Mouse (Mus musculus) gastrocnemius, postnatal 10 days (tissue): ENCODE measurements around the gene Ermp1. TPM values are rescaled to one million over a fixed set of nuclear protein-coding genes. Genes with fewer than 3 reads are reported as not detected.
A peak's percentile ranks its signal among the peaks of the same experiment; 100 is the strongest.
"Not testable (repeated sequence)": the region's sequence is repeated elsewhere in the genome, so short reads cannot be mapped to it uniquely, and the experiment has no call there.

Source experiments
- DNase-seq: peaks from one replicate; pipeline ENCODE4 v3.0.0; 2021; ENCODE audit warnings: mixed read lengths
- total RNA-seq, 2 experiments: library from RNA; stranded (reverse); gene quantifications; 2 replicates each; pipeline ENCODE4 v1.2.3; 2021

The Ermp1 gene
- total RNA-seq, 2 experiments from 2014 or later: 9.7 to 10.3 TPM

DNA sequence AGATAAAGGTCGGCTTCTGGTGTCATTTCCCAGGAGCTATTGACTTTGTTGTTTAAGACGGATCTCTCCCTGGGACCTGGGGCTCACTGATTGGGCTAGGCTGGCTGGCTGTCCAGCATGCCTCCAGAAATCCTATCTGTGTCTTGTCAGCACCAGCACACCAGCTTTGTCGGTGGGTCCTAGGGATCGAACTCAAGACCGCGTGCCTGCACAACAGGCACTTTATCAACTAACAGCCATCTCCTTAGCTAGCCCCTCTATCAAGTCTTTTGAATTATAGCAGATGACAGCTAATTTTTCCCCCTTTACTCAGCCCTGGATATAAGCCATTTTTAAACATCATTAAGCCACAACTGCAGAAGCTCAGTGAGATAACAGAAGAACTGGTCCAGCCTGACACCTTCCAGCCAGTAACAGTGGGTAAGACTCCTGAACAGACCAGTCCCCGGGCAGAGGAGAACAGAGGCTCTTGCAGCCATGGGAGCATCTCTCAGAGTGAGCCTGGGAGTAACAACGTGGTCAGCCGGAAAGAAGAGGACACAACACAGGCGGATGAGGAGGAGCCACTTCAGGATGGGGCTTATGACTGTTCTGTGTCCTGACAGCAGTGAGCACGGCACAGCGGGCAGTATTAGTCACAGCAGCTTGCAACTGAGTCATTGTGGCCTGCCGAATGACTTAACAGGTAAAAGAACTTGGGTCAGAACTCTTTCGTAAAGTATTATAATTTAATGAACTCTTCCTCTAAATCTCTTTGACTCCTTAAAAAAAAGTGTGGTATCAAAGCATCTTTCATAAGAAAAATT is 44.5 kb downstream of the Ermp1 start:
- no peak for DNase-seq

DNA sequence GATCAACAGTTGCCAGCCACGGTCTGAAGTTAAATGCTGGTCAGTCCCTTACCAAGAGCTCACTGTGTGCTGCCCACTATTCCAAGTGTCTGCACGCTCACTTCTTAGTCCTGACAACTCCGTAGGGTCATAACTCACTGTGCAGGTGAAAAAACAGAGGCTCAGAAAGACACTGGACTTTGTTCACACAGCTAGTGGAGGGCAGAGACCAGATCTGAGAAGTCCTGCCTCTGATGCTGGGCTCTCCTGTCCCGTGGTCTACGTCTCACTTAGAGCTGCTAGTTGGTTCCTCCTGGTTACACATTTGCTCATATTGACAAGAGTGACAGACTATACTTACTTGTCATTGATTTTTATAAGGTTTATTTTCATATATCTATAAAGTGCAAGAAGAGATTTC is 49.2 kb downstream of the Ermp1 start:
- DNase-seq: no peak

DNA sequence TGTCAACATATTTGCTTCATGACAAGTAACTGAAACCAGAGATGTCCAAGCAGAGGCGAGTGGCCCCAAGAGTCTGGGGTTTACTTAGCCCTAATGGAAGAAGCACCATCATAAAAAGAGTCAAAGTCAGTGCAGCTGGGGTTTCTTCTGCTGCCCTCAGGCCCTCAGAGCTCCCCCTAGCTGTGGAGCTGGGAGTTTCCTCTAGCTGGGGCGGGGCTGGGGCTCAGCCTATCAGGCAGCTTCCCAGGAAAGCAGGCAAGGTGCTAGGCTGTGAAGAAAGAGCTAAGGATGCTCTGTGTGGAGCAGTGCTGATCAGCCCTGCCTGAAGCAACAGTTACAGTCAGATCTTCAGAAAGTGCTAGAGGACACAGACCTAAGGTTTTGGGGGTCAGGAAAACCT is 51.2 kb downstream of the Ermp1 start:
- DNase-seq: no peak

GRCm38 (mm10) chr19:29596276-29596675 is 51.9 kb downstream of the Ermp1 start:
- DNase-seq: no peak

DNA sequence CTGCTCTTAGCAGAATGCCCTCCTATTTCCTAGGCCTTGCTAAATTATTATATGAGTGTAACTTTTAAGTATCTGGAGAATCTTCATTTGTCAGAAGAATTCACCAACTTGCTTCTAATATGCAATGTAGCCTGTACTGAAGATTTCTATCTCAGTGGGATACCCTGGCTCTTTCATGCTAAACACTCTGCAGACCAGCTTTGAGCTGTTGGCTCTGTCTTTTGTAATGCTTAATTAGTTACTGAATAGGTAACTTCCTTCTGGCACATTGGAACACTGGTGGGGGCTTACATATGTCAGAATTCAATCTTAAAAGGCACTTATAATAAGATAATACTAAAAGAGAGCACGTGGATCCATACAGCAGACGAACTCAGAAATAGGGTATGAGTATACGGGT is 54.4 kb downstream of the Ermp1 start:
- not testable (repeated sequence) for DNase-seq

- no peak for DNase-seq
Measured at GRCm38 (mm10) chr19:29583734-29584133, 64.5 kb downstream of the Ermp1 start.

- no peak for DNase-seq
Measured at GRCm38 (mm10) chr19:29582439-29582838, 65.8 kb downstream of the Ermp1 start.

DNA sequence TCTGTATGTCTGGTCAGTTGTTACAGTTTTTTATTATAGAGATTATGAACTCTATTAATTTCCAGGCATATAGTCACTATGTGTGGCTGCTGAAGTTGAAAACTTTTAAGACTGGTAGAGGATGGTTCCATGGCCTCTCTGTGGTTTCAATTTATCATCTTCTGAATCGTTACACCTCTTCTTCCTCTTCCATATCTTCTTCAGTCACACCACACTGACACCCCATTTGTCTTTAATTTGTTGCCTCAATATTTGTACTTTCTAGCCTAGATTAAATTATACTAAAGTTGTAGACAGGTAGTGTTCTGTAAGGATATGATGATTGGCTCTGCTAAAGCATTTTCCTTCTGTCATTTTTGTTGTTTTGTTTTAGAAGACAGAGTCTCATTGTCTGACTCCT is 81.7 kb downstream of the Ermp1 start:
- no peak for DNase-seq

DNA sequence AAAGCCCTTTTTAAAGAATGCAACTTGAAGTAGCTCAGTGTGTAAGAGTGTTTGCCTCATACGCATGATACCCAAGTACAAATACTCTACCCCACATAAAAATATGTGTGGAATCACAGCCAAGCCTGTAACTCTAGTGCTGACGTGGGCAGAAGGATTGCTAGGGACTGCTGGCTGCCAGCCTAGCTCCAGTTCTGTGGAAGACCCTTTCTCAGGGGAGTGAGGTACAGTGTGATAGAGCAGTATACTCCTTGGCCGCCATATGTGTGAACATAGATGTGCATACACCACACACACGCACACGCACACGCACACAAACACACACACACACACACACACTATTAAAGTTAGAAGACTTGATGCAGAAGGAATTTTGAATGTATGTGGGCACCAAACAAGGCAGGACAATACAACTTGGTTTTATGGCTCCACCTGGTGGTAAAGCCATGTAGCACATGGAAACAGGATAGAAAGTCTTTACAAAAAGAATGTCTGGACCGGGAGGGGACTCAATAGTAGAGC is 84.9 kb downstream of the Ermp1 start:
- peak; percentile 51 for DNase-seq

GRCm38 (mm10) chr19:29562603-29563002 is 85.6 kb downstream of the Ermp1 start:
- no peak for DNase-seq

DNA sequence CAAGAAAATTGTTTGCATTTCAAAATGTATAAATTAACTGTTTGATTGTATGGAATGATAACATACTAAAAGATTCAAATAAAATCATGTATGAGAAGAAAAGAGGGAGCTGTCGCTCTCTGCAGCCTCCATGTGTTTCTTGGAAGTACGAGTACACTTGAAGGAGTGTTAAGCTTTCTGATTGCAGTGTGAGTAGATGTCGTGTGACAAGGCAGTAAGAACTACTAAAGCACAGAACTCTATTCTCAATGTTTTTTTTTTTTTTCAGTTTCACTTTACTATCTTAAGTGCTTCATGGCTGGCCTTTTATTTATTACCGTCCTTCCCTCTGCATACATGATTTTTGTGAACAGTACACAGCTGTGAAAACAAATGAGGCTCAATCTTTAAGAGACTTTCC is 86.0 kb downstream of the Ermp1 start:
- no peak for DNase-seq

Other genes starting within 250 kb of the Ermp1 start
- gene Pdcd1lg2, start 237.5 kb downstream of the Ermp1 start, total RNA-seq: not detected
- gene Ric1, start 126.1 kb downstream of the Ermp1 start, total RNA-seq: 10 to 100 TPM; 28.8 to 36.9 TPM
- gene Mlana, start 49.4 kb upstream of the Ermp1 start, total RNA-seq: under 1 TPM in 1 of 2 experiments, not detected in 1; 0.45 TPM
- gene 9930021J03Rik, start 157.6 kb upstream of the Ermp1 start, total RNA-seq: 10 to 100 TPM; 12.4 to 16.1 TPM
- 1 to 10 TPM; 8.0 to 9.0 TPM for gene Ranbp6, start 164.6 kb upstream of the Ermp1 start, total RNA-seq